Mouse (Mus musculus) spleen, adult 2 months (tissue): ENCODE measurements around the gene Ccr10.

ENCODE experiments used
- CTCF ChIP-seq: fragments of 200-500 bp; IDR thresholded peaks from 2 replicates; pipeline ENCODE4 v1.5.1; 2011; ENCODE audit warnings: mild to moderate bottlenecking, inconsistent platforms; ENCODE audit not compliant: insufficient read depth, insufficient read length, insufficient replicate concordance; ENCODE audit errors: extremely low read depth
- POLR2A ChIP-seq: fragments of 200-500 bp; IDR thresholded peaks from 2 replicates; pipeline ENCODE4 v1.6.1; 2011; ENCODE audit warnings: low read depth, low read length, inconsistent platforms

GRCm38 (mm10) chr11:101179306-101179705 lies 4.1 kb upstream of the Ccr10 start:
- TF ChIP-seq CTCF (no peak), POLR2A (no peak)
